Mouse (Mus musculus): ENCODE results near the gene C1rl.
"Not testable (repeated sequence)": the region's sequence is repeated elsewhere in the genome, so short reads cannot be mapped to it uniquely, and the experiment has no call there.

C1rl gene

DNA sequence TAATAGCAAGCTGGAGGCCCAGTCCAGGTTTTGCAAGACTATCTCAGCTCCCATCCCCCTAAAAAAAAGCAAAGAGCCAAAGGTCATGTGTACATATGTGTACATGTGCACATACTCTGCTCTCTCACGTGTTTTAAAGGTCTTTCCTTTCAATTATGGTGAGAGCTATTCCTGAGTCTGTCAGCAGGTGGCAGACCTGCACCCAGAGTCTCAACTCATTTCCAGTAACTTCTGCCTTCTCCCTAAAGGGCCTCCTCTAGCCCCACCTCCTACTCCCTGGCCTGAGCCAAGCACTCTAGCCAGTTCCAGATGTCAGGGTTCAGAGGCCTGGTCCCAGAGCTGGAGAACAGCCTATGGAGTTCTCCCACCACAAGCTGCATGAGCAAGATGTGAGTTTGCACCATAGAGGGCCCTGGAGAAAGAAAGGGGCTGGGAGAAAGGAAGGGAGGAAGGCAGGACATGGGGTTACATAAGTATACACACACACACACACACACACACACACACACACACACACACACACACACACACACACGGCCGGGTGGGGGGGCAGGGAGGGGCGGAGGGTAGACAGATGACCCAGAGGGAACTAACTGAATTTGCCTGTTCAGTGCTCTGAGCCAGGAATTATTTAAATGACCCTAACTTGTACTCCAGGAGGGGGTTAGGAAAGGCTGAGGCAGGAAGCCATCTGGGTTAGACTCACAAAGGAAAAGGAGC lies at the start of gene C1rl:
Gene C1rl, plus strand, starts transcription at position 272 of the 720 bp plus-strand sequence.
- DNase-seq: peak; percentile 52

DNA sequence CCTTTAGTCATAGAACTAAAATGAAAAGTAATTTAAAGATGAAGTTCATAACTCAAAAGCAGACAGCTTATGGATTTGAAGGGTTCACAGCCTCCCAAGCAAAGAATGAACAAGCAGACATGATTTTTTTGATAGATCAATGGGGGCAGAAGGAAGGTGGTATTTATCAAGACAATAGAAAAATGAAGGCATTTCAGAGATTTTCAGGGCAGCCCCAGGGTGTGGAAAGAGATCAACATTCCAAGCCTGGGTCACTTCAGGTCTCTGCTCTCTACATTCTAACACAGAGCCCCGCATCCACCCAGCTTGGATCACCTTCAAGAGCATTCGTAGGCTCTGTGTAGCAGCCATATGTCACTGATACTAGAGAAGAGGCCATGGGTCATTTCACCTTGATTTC lies 49.6 kb upstream of the C1rl start:
- no peak for DNase-seq

DNA sequence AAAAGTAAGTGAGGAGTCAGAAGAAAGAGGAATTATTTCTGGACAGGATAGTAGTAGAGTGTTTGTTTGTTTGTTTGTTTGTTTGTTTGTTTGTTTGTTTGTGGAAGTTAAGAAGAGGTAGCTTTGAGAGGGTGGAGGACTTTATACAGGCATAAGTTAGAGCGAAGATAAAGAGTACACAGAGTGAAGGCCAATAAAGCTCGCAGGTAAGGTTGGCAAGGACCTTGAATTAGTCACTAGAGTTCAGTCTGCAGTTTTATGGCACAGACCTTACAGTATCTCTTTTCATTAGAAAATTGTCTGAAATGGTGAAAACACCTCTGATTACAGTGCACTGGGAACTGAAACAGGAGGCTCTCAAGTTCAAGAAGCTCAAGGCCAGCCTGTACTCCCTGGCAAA lies 46.9 kb upstream of the C1rl start:
- DNase-seq: no peak

DNA sequence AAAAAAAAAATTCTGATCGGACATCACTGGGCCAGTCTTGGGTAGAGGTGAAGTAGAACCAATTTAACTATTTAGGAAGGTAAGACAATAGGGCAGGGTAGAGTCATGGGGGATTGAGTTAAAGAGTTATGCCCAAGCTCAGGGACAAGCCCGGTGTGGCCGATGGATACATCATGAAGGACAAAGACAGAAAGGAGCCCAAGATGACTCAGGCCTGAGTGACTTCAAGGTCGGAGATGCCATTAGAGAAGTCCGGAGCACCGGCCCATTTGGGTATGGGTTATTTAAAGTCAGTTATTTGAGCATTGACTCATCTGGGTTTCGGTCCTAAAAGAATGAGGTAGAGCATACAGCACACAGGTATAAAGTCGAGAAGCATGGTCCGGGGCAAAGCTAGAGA lies 46.5 kb upstream of the C1rl start:
- no peak for DNase-seq

DNA sequence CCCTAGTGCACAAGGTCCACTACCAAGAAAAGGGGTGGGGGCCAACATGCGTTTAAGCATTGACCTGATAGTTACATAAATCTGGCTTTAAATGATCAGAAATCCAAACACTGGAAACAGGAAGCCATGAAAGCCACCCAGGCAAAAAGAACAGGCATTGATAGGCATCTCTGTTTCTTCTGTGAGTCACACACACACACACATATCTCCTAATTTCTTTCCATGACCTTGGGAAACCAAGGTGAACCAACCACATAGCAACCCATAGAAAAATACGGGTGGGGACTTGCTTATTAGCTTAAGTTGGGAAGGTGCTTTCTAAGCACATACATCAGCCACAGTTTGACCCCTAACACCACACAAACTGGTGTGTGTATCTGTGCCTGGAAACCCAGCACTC lies 45.6 kb upstream of the C1rl start:
- DNase-seq: no peak

DNA sequence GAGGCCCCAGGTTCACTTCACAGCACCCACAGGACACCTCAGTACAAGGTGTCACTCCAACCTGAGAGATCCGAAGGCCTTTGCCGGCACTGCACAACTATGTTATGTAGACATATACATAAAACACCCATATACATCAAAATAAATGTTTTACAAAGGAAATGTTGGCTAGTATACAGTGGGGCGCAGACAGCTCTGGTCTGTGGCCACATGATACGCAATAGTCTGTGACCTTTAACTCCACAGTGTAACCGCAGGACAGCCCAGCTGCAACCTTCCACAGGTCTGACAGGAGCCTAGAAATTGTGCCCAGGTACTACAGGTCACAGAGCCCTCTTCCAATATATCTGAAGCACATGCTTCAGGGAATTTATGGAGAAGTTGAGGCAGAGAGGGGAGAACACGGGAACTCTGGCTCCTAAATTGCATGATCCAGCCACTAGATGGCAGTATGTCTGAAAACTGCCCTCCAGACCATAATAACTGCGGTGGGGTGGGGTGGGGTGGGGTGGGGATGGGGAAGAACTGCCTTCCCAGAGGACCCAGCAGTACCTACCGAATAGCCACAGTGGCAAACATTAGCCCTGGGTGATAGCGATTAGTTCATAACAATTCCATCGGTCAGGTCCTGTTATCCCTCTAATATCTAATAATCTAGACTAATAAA lies 44.6 kb upstream of the C1rl start:
- DNase-seq: no peak

DNA sequence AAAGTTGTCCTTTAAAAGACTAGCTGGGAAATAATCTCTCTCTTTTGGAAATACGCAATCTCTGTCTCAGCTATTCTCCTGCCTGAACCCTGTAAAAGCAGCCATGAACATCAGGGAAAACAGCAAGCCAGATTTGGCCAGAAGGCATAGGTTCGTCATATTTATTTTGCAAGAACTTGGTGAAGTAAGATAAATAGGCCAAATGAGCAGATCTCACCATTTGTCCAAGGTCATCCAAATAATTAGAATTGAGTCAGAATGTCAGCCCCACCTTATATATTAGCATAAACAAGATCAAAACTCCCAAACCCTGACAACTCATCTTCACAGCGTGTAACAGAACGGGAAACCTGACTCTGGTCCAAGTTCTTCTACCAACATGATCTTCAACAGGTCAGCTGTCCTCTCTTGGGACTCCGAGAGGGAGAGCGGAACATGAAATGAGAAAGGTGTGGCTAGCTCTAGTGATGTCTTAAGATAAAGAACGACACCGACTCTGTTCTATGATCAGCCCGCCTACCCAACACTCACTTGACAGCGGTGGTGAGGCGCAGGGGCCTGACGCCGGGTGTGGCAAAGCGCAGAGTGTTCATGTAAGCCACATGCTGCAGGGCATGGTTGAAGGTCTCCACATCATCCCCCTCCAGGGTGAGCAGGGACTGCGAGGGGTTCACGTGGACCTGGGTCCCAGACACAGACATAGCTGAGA lies 43.8 kb upstream of the C1rl start:
- no peak for DNase-seq

DNA sequence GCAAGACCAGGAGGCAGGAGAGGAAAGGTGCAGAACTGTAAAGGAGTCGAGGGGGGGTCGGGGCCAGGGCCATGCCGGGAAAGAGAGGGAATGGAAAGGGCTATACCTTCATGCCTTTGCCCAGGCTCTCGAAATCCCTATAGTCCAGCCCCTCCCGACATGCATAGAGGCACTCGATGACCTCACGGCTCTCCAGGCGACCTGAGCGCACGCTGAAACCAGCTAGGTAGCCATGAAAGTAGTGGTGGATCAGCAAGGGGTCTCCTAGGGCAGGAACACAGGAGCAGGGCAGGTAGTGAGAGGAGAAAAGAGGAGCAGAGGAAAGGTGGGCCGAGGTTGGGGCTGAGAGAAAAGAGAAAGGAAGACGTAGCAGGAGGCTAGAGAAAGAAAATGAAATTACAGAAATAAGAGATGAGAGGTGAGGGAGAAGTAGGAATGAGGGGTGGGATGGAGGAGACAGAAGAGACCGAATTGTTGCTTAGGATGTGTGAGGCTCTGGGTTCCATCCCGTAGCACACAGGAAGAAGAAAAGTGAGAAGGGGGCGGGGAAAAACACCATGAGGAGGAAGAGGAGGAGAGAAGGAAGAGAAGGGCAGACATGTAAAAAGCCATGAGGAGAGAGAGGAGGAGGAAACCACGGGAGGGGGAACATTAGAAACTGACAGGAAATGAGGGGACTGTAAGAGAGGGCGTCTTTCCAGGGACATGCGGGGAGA lies 43.1 kb upstream of the C1rl start:
- no peak for DNase-seq

DNA sequence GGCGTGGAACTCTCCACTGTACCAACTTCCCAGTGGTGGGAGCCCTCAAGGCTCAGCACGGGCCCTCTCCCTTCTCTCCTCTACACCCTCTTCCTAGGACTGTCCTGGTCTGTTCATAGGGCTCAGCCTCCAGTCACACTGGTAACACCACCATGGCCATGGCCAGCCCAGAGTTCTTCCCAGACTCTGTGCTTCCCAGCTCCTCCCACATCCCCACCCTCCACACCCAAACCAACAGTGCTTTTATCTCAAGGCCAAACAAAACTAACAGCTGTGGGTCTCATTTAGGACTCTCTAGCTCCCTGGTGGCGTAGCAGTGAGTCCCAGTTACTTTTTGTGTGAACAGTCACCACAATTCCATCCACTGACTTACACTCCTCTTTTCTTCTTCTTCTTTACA lies 40.9 kb upstream of the C1rl start:
- DNase-seq: no peak

DNA sequence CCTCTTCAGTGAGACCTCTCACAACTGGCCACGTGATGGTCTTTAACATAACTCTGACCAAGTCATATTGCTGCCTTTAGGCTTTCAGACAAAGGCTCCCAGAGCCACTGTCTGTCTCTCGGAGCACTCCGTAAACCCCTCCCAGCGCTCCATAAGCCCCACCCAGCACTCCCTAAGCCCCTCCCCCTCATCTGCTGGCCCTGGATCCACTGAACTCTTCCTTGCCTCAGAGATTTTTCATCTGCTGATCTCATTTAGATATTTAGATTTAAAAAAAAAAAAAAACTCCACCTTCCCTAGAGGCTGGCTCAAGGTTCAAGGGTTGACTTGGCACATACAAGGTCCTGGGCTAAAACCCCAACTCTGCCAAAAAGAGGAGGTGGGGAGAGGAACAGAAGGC lies 39.2 kb upstream of the C1rl start:
- no peak for DNase-seq

DNA sequence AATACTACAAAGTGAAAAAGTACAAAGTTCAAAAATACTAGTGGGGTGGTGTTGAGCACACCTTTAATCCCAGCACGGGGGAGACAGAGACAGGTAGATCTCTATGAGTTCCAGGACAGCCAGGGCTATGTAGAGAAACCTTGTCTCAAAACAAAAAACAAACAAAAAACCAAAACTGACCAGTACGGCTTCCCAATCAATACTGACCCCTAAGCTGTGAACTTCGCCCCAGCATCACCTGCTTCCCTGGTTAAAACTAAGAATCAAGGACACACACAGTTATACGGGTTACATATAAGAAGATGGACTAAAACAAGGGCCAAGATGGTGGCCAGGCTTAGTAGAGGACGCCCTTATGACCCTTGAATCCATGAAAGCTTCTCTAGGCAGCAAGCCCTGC lies 36.7 kb upstream of the C1rl start:
- no peak for DNase-seq

DNA sequence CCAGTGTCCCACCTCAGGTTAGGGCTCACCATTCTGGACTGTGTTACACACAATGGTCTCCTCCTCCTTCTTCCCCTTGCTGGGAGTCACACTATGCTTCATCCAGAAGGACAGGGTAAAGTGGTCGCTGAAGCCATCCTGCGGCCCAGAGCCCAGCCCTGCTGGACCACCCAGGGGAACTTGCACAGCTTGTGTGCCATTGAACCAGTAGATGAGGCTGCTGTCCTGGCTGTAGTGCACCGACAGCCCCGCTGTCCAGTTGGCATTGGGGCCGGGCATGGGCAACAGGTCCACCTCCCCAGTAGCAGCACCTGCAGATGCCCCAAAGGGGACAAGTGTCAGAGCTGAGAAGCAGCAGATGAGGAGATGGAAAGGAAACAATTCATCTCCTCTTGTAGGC lies 35.1 kb upstream of the C1rl start:
- no peak for DNase-seq

DNA sequence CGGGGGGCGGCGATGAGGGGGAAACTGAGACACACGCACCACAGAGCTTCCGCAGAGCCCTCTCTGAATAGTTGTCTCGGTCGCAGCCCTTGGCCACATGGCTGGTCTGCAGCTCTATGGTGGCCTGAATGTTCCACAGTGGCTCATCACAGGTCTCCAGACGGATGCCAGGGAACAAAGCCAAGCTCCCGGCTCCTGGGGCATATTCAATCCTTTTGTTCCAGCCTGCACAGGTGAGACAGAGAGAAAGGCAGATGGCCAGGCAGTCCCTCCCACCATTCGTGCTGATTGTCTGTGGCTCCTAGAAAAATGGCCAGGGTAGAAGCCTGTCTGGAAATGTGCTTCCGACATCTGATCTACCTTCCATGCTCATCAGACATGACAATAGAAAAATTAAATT lies 34.4 kb upstream of the C1rl start:
- no peak for DNase-seq

DNA sequence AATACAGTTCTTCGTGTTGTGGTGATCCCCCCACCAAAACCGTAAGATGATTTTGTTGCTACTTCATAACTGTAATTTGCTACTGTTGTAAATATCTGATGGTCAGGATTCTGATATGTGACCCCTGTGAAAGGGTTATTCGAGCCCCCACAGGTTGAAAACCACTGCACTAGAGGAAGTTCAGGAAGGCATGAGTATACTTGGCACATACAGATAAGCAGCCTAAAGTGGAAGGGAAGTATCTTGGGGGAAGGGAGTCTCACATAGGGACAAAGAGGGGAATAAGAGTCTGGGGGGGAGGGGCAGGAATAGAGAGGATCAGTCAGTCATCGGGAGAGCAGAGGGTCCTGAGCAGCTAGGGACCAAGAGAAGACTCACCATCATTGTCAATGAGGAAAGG lies 33.5 kb upstream of the C1rl start:
- no peak for DNase-seq

DNA sequence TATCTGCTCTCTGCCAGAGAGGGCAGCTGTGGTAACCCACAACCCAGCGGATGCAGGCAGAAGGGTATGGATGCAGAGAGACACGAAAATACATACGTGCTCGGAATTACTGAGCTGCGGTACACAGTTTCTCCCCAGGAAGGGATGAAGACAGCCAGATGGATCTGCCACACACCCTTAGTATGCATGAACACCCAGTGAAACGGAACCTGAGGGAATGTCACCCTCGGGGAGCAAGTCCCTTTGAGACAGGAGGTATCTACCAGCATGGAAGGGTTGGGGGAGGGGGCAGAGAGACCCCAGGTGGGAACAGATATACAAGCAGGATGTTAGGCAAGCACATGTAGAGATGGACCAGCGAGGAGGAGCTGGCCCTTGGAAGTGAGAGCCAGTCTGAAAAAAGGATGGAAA lies 29.0 kb upstream of the C1rl start:
- DNase-seq: peak; percentile 23

DNA sequence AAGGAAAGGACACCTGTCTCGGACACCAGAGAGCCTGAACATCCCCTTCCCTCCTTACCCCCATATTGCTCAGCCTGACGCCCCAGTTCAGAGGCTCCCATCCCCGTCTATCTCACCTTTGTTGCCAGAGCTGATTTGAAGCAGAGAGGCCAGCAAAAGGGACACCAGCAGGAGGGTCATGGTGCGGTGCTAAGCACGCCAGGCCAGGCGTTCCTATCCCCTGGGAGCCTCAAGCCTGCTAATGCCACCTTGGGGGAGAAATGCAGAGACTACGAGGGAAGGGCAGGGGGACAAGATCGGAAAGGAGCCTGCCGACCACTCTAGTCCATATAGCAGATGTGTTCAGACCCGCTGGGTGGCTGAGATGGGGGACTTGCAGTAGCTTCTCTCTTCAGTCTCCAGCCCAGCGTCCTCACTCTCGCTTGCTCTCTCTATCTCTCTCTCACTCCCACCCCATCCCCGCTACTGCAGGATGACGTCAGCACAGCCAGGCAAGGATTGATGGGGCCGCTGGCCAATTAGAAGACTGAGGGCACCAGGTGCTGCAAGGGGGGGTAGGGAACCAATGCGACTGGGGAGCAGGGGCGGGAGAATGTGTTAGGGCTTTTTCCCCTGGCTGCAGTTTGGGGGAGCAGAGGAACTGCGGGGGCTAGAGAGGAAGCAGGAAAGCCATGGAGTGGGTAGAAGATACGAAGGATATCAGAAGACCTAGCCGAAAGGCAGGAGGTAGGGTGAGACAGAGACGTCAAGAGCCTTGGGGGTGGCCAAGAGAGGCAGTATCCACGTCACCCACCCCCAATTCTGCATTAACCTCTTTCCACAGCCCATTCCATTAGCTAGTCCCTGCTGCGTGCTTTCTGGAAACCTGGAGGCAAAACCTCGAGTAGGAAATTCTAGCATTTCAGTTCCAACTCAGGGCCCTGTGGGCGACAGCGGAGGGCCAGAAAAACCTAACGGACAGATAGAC lies 28.3 kb upstream of the C1rl start, which contains the start of gene Clstn3:
Gene Clstn3, minus strand, starts transcription at position 490 of the 967 bp plus-strand sequence.
- peak; percentile 97 for DNase-seq

DNA sequence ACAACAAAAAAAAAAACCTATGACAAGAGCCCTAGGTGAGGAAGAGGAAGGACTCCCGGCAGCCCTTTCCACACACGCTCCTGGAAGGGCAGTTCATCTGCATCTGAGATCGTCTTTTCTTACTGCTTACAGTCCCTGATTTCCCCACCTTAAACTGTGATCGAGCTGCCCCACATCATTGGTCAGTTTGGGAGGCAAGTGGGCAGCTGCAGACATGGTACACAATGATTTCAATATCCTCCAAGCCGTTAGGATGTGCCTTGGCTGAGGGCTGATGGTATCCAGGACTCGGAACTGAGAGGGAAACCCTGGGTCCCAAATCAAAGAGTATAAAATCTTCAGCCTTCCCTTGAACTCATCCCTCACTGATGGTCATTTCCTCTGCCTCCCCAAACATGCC lies 27.6 kb upstream of the C1rl start:
- no peak for DNase-seq

DNA sequence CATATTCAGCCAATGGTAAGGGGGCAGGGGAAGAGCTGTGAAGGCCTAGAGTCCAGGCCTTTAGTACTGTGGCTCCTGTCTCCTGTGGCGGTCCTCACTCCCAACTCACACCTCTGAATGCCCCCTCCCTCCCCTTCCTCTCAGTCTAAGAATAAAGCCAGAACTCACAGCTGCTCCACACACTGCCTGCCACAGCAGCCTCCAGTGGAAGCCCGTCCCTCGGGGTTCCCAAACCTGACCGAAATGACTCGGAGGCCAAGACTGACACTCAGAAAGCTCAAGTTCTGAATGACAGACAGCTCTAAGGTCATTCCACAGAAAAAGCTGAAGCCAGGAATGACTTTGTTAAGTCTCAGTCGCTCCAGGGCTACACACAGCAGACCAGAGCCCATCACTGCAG lies 27.2 kb upstream of the C1rl start:
- no peak for DNase-seq

DNA sequence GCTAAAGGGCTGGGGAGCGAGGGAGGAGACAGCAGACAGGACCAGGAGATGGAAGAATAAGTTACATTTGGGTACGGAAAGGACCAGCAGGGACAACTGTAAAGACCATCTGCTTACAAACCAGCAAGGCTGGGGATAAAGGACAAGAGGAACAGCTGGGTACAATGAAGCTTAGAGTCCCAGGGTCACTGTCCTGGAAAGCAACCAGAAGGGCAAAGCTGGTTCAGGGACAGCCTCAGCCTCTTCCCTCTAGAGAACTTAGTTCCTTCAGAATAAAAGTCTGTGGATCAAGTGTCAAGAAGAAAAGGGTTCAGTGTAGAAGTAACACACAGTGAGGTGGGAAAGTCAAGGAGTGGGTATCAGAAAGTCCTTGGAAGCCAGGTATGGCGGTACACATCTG lies 21.8 kb upstream of the C1rl start:
- DNase-seq: no peak

DNA sequence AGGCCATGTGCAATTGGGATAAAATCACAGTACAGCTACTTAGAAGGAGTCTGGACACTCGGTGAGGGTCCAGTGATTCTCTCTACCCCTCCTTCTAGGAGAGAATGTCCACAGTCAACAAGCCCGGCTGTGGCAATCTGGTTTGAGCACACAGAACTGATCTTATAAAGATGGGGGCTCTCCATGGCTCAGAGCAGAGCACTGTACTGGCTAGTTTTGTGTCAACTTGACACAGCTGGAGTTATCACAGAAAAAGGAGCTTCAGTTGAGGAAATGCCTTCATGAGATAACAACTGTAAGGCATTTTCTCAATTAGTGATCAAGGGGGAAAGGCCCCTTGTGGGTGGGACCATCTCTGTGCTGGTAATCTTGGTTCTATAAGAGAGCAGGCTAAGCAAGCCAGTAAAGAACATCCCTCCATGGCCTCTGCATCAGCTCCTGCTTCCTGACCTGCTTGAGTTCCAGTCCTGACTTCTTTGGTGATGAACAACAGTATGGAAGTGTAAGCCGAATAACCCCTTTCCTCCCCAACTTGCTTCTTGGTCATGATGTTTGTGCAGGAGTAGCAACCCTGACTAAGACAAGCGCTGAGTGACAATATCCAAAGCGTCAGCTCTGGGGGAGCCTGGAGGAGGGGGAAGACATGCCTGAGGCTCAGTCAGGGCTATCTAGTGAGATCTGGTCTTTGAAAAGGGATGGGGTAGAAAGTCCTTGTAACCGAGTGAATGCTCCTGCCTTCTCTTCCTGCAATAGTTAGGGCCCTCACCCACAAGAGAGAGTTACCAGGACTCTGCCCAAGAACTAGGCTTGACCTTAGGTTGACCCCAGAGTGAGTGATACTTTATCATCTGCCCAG lies 20.9 kb upstream of the C1rl start:
- DNase-seq: not testable (repeated sequence)

DNA sequence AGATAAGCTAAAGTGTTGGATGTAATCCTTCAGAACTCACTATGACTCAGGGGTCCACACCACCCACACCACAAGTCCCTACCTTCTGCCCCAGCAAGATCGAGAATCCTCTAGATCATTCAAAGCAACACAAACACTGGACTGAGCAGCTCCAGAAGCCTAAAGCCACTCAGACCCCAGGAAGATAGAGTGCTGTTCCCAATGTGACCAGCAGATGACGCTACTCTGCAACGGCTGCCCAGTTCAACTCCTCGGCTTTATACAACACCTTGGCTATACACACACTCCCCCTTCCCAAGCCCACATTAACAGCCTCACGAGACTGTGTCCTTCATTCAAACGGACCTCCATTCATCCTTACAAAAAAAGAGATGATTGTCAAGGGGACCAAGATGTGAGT lies 20.1 kb upstream of the C1rl start:
- no peak for DNase-seq

All from right cerebral cortex, adult 18-20 months (tissue).